Mouse (Mus musculus) MEL (cell line): Measurements from ENCODE around the gene Cacng1. TPM values are rescaled to one million over a fixed set of nuclear protein-coding genes. Genes with fewer than 3 reads are reported as not detected.

ENCODE experiments used
- DNase-seq: peaks from one replicate; pipeline ENCODE4 v3.0.0; 2011; ENCODE audit warnings: low read depth, low spot score
- H3K27ac ChIP-seq: 2 replicates; pipeline ENCODE4 v1.5.1; 2012; ENCODE audit warnings: low read depth, mild to moderate bottlenecking, control low read depth, low read length, moderate library complexity; ENCODE audit not compliant: control insufficient read depth
- H3K27me3 ChIP-seq, 2 experiments: fragments of 150-350 bp in 1 of 2; sonication (generic) in 1 of 2; 2 replicates each; pipeline ENCODE4 v1.6.1; 2012; ENCODE audit warnings: low read length in 2 of 2, mild to moderate bottlenecking in 2 of 2, improper control_type of control experiment in 1 of 2, moderate library complexity in 1 of 2; ENCODE audit not compliant: insufficient read depth in 2 of 2, control insufficient read depth in 1 of 2
- H3K36me3 ChIP-seq, 2 experiments: 2 replicates each; pipeline ENCODE4 v1.6.1; 2012 to 2014; ENCODE audit warnings: low read length in 2 of 2, improper control_type of control experiment in 1 of 2, inconsistent platforms in 1 of 2, mild to moderate bottlenecking in 1 of 2; ENCODE audit not compliant: insufficient read depth in 2 of 2, control insufficient read depth in 1 of 2
- H3K4me1 ChIP-seq, 2 experiments: fragments of 150-350 bp in 1 of 2; sonication (generic) in 1 of 2; 2 replicates each; pipeline ENCODE4 v1.6.1; 2012; ENCODE audit warnings: low read length in 2 of 2, improper control_type of control experiment in 1 of 2, mild to moderate bottlenecking in 1 of 2; ENCODE audit not compliant: insufficient read depth in 2 of 2, control insufficient read depth in 1 of 2
- H3K4me3 ChIP-seq, 2 experiments: fragments of 150-350 bp in 1 of 2; sonication (generic) in 1 of 2; 2 replicates each; pipeline ENCODE4 v1.5.1; 2012; ENCODE audit warnings: low read depth in 2 of 2, low read length in 2 of 2, mild to moderate bottlenecking in 2 of 2, moderate library complexity in 2 of 2, control low read depth in 1 of 2, improper control_type of control experiment in 1 of 2; ENCODE audit not compliant: control insufficient read depth in 1 of 2, insufficient read depth in 1 of 2
- H3K79me2 ChIP-seq: 2 replicates; pipeline ENCODE4 v1.6.1; 2012; ENCODE audit warnings: mild to moderate bottlenecking, low read length, moderate library complexity; ENCODE audit not compliant: control insufficient read depth, poor library complexity, insufficient read depth
- H3K9ac ChIP-seq: 2 replicates; pipeline ENCODE4 v1.6.1; 2012; ENCODE audit warnings: low read depth, mild to moderate bottlenecking, control low read depth, low read length, moderate library complexity; ENCODE audit not compliant: control insufficient read depth, poor library complexity, severe bottlenecking
- H3K9me3 ChIP-seq: fragments of 150-350 bp; sonication (generic); replicated peaks from 2 replicates; pipeline ENCODE4 v1.6.1; 2012; ENCODE audit warnings: mild to moderate bottlenecking, low read length, improper control_type of control experiment, moderate library complexity; ENCODE audit not compliant: insufficient read depth
- CTCF ChIP-seq, 3 experiments: IDR thresholded peaks in 2 of 3; conservative IDR thresholded peaks in 1 of 3; 2 replicates each; pipeline ENCODE4 v1.5.1; 2011 to 2012; ENCODE audit warnings: low read length in 3 of 3, low read depth in 2 of 3, mild to moderate bottlenecking in 2 of 3, improper control_type of control experiment in 1 of 3, inconsistent platforms in 1 of 3, mixed read lengths in 1 of 3, moderate library complexity in 1 of 3; ENCODE audit not compliant: control insufficient read depth in 1 of 3, insufficient read depth in 1 of 3, poor library complexity in 1 of 3, severe bottlenecking in 1 of 3
- E2F4 ChIP-seq: IDR thresholded peaks from 2 replicates; pipeline ENCODE4 v1.6.1; 2011; ENCODE audit warnings: low read depth, low read length, improper control_type of control experiment, borderline replicate concordance
- EP300 ChIP-seq, 2 experiments: IDR thresholded peaks; 2 replicates each; pipeline ENCODE4 v1.6.1; 2011; ENCODE audit warnings: improper control_type of control experiment in 2 of 2, low read length in 2 of 2, low read depth in 1 of 2, mild to moderate bottlenecking in 1 of 2
- ETS1 ChIP-seq: IDR thresholded peaks from 2 replicates; pipeline ENCODE4 v1.6.1; 2012; ENCODE audit warnings: low read depth, mild to moderate bottlenecking, inconsistent platforms, low read length, improper control_type of control experiment, moderate library complexity
- GATA1 ChIP-seq: IDR thresholded peaks from 2 replicates; pipeline ENCODE4 v1.6.1; 2011; ENCODE audit warnings: low read depth, low read length, improper control_type of control experiment
- HCFC1 ChIP-seq: IDR thresholded peaks from 2 replicates; pipeline ENCODE4 v1.6.1; 2012; ENCODE audit warnings: low read depth, mild to moderate bottlenecking, inconsistent platforms, low read length, improper control_type of control experiment, moderate library complexity
- JUND ChIP-seq: IDR thresholded peaks from 2 replicates; pipeline ENCODE4 v1.6.1; 2011; ENCODE audit warnings: low read depth, mild to moderate bottlenecking, improper control_type of control experiment, low read length
- KAT2A ChIP-seq: conservative IDR thresholded peaks from 2 replicates; pipeline ENCODE4 v1.6.1; 2012; ENCODE audit warnings: low read depth, low read length, improper control_type of control experiment, inconsistent platforms
- MAFK ChIP-seq: IDR thresholded peaks from 2 replicates; pipeline ENCODE4 v1.6.1; 2011; ENCODE audit warnings: low read depth, mild to moderate bottlenecking, low read length, improper control_type of control experiment, borderline replicate concordance
- MAZ ChIP-seq: IDR thresholded peaks from 2 replicates; pipeline ENCODE4 v1.6.1; 2012; ENCODE audit warnings: low read depth, mild to moderate bottlenecking, inconsistent platforms, low read length, improper control_type of control experiment
- MEF2A ChIP-seq: IDR thresholded peaks from 2 replicates; pipeline ENCODE4 v1.6.1; 2014; ENCODE audit warnings: low read depth, mild to moderate bottlenecking, inconsistent platforms, low read length, improper control_type of control experiment; ENCODE audit not compliant: poor library complexity, insufficient replicate concordance, severe bottlenecking; ENCODE audit errors: extremely low read depth
- MYC ChIP-seq: IDR thresholded peaks from 2 replicates; pipeline ENCODE4 v1.6.1; 2011; ENCODE audit warnings: low read depth, mild to moderate bottlenecking, low read length, improper control_type of control experiment, moderate library complexity
- NELFE ChIP-seq: IDR thresholded peaks from 2 replicates; pipeline ENCODE4 v1.6.1; 2011; ENCODE audit warnings: low read depth, low read length, improper control_type of control experiment
- POLR2AphosphoS5 ChIP-seq: IDR thresholded peaks from 2 replicates; pipeline ENCODE4 v1.6.1; 2012; ENCODE audit warnings: low read depth, borderline replicate concordance, mild to moderate bottlenecking, inconsistent platforms, low read length, moderate library complexity, mixed read lengths
- TAL1 ChIP-seq: IDR thresholded peaks from 2 replicates; pipeline ENCODE4 v1.6.1; 2012; ENCODE audit warnings: mild to moderate bottlenecking, inconsistent platforms, low read length, moderate library complexity, mixed read lengths
- TCF12 ChIP-seq: IDR thresholded peaks from 2 replicates; pipeline ENCODE4 v1.6.1; 2014; ENCODE audit warnings: low read depth, mild to moderate bottlenecking, inconsistent platforms, low read length, improper control_type of control experiment, moderate library complexity
- ZC3H11A ChIP-seq: IDR thresholded peaks from 2 replicates; pipeline ENCODE4 v1.6.1; 2012; ENCODE audit warnings: low read depth, mild to moderate bottlenecking, inconsistent platforms, low read length, improper control_type of control experiment
- ZMIZ1 ChIP-seq: IDR thresholded peaks from 2 replicates; pipeline ENCODE4 v1.6.1; 2012; ENCODE audit warnings: low read depth, mild to moderate bottlenecking, inconsistent platforms, low read length, improper control_type of control experiment, moderate library complexity
- polyA plus RNA-seq, 2 experiments: library from polyadenylated mRNA; stranded (reverse) in 1 of 2; unstranded in 1 of 2; fragments of >175 nt in 1 of 2; fragments of >200 nt in 1 of 2; gene quantifications; 2 replicates each; pipeline versions ENCODE4 v1.2.1 to v1.2.4; 2012; ENCODE audit warnings: low replicate concordance in 2 of 2, low read depth in 1 of 2; ENCODE audit not compliant: insufficient read length in 2 of 2, insufficient read depth in 1 of 2, missing spikeins in 1 of 2
- total RNA-seq: library from RNA; depleted of rRNA; stranded (reverse); fragments of 300-350 nt; gene quantifications from 2 replicates; pipeline ENCODE4 v1.2.3, GENCODE M21; 2012

The Cacng1 gene
- total and polyA plus RNA-seq, 3 experiments, result not detected

GRCm38 (mm10) chr11:107675246-107675645, 41.1 kb downstream of the Cacng1 start:
- no peaks in the 10 kb centered on the region for H3K9me3 ChIP-seq
- H3K9ac ChIP-seq, result no peak overlapping the region
- H3K27ac ChIP-seq, result no peak overlapping the region
- H3K27me3 ChIP-seq, result no peaks in the 10 kb centered on the region
- no peaks in the 10 kb centered on the region for H3K4me1 ChIP-seq
- no peaks in the 10 kb centered on the region for H3K79me2 ChIP-seq
- TF ChIP-seq GATA1, result no peak
- TF ChIP-seq MEF2A, result no peak
- TF ChIP-seq MAZ, result no peak
- TF ChIP-seq NELFE, result no peak
- TF ChIP-seq EP300 (IDR thresholded peaks at IDR 0.05; ENCODE audit: low read depth in 1 of 2, low read length in 2 of 2), result no peak
- TF ChIP-seq TCF12, result no peak
- TF ChIP-seq KAT2A, result no peak
- no peak for TF ChIP-seq POLR2AphosphoS5
- no peak for TF ChIP-seq HCFC1
- TF ChIP-seq TAL1, result no peak
- no peak for TF ChIP-seq CTCF (IDR thresholded peaks at IDR 0.05 in 2 of 3, conservative IDR thresholded peaks at IDR 0.05 in 1 of 3; ENCODE audit: control insufficient read depth in 1 of 3, insufficient read depth in 1 of 3, low read depth in 2 of 3, low read length in 3 of 3, poor library complexity in 1 of 3, severe bottlenecking in 1 of 3)
- TF ChIP-seq ZC3H11A, result no peak
- no peak for TF ChIP-seq MYC
- no peak overlapping the region for H3K4me3 ChIP-seq
- H3K36me3 ChIP-seq, result peaks cover 0 to 10% of the 10 kb centered on the region in 2 experiments; a peak in 2 of 4 replicates
- DNase-seq, result no peak

- peaks cover 0 to 13% of the 10 kb centered on the region in 2 experiments; a peak in 2 of 4 replicates for H3K36me3 ChIP-seq
- no peak overlapping the region for H3K9ac ChIP-seq
- no peak overlapping the region for H3K27ac ChIP-seq
- H3K4me1 ChIP-seq, result no peaks in the 10 kb centered on the region
- no peaks in the 10 kb centered on the region for H3K79me2 ChIP-seq
- H3K27me3 ChIP-seq, result no peaks in the 10 kb centered on the region
- no peaks in the 10 kb centered on the region for H3K9me3 ChIP-seq
- TF ChIP-seq ZMIZ1, result no peak
- no peak for TF ChIP-seq POLR2AphosphoS5
- TF ChIP-seq MAFK, result no peak
- no peak for TF ChIP-seq TCF12
- TF ChIP-seq KAT2A, result no peak
- no peak for TF ChIP-seq E2F4
- no peak for TF ChIP-seq MAZ
- TF ChIP-seq JUND, result no peak
- no peak for TF ChIP-seq ETS1
- no peak for DNase-seq
- H3K4me3 ChIP-seq, result no peak overlapping the region
These were observed 41.7 kb downstream of the Cacng1 start for GRCm38 (mm10) chr11:107674601-107675000.
